Comparison of ENCODE assay signal across 11 mouse cellular contexts in genomic region chr4:155695531-155696062, GRCm38 (mm10). TPM values are rescaled to one million over a fixed set of nuclear protein-coding genes. Genes with fewer than 3 reads are reported as not detected.
A peak's percentile ranks its signal among the peaks of the same experiment; 100 is the strongest.
DNase-seq lines count a peak whose midpoint lies in the region; ATAC-seq and TF ChIP-seq lines count a peak whose summit lies in the region.
"Had no signal": no experiment of that assay in that cellular context is flagged by ENCODE, and none has a peak within 500 bp of the region (broad histone marks: within the 10 kb centered on the region; RNA-seq: fewer than 3 reads in every experiment).

No protein-coding gene starts in this region.

- no peak for TF ChIP-seq POLR2A in thymus, adult 2 months (IDR thresholded peaks at IDR 0.05; ENCODE audit: control insufficient read depth, extremely low read depth, insufficient read depth, low read length, poor library complexity)

- H3K9me3 ChIP-seq in heart, embryonic 12.5 days (replicated peaks): no peaks in the 10 kb centered on the region
- no peaks in the 10 kb centered on the region for H3K9me3 ChIP-seq in ES-E14 (ENCODE audit: control insufficient read depth, insufficient read depth, low read depth, low read length)
- no peaks in the 10 kb centered on the region for H3K9me3 ChIP-seq in forebrain, embryonic 14.5 days (replicated peaks; ENCODE audit: control insufficient read depth, low read length)
- no peaks in the 10 kb centered on the region for H3K9me3 ChIP-seq in midbrain, embryonic 10.5 days (replicated peaks)

- ATAC-seq in heart, embryonic 12.5 days (ENCODE audit: insufficient number of reproducible peaks, low FRiP score): no peak
- no peak for ATAC-seq in forebrain, embryonic 14.5 days

- peaks cover 5% of the 10 kb centered on the region; the same call in 1 of the 2 replicates for H3K4me1 ChIP-seq in heart, embryonic 12.5 days (replicated peaks)
- peaks cover 0 to 20% of the 10 kb centered on the region in 2 experiments; a peak in 1 of 4 replicates for H3K4me1 ChIP-seq in ES-E14 (ENCODE audit: control insufficient read depth in 2 of 2, insufficient read depth in 2 of 2, low read length in 2 of 2, poor library complexity in 1 of 2)
- peaks cover 12% of the 10 kb centered on the region for H3K4me1 ChIP-seq in forebrain, embryonic 14.5 days (ENCODE audit: control insufficient read depth, insufficient read depth, low read length)
- H3K4me1 ChIP-seq in midbrain, embryonic 10.5 days: peaks cover 19% of the 10 kb centered on the region
- peaks cover 14% of the 10 kb centered on the region for H3K4me1 ChIP-seq in thymus, adult 2 months (replicated peaks; ENCODE audit: control insufficient read depth, insufficient read depth, low read length)

- no peak overlapping the region for H3K27ac ChIP-seq in heart, embryonic 12.5 days (ENCODE audit: poor library complexity, severe bottlenecking)
- H3K27ac ChIP-seq in ES-E14 (ENCODE audit: insufficient read depth, low read depth, low read length, poor library complexity, severe bottlenecking): no peak overlapping the region
- no peak overlapping the region for H3K27ac ChIP-seq in forebrain, embryonic 14.5 days (ENCODE audit: low read depth, low read length)
- no peak overlapping the region for H3K27ac ChIP-seq in midbrain, embryonic 10.5 days (replicated peaks)
- no peak overlapping the region for H3K27ac ChIP-seq in thymus, adult 2 months (ENCODE audit: control insufficient read depth, insufficient read depth, low read length)
- H3K27ac ChIP-seq: liver, embryonic 14.5 days had no signal

- no peak for TF ChIP-seq CTCF in thymus, adult 2 months (IDR thresholded peaks at IDR 0.05; ENCODE audit: borderline replicate concordance, control insufficient read depth, extremely low read depth, insufficient read depth, low read length, poor library complexity)

- peak overlapping the region; percentile 99 for H3K4me2 ChIP-seq in heart, embryonic 12.5 days
- H3K4me2 ChIP-seq in forebrain, embryonic 14.5 days (ENCODE audit: low read length): peak overlapping the region; percentile 80

- H3K9ac ChIP-seq in heart, embryonic 12.5 days: no peak overlapping the region
- peak overlapping the region; percentile 71; the same call in 1 of the 2 replicates for H3K9ac ChIP-seq in ES-E14 (ENCODE audit: insufficient read depth, low read depth, low read length, poor library complexity, severe bottlenecking)
- peak overlapping the region; percentile 77; the same call in 1 of the 2 replicates for H3K9ac ChIP-seq in forebrain, embryonic 14.5 days (ENCODE audit: low read length)
- H3K9ac ChIP-seq: liver, embryonic 14.5 days had no signal

- no peak overlapping the region for H3K4me3 ChIP-seq in heart, embryonic 12.5 days
- peak overlapping the region; percentile 61 to 84 for H3K4me3 ChIP-seq in ES-E14 (ENCODE audit: insufficient read depth in 1 of 2, low read depth in 1 of 2, low read length in 2 of 2, poor library complexity in 1 of 2, severe bottlenecking in 1 of 2)
- H3K4me3 ChIP-seq in forebrain, embryonic 14.5 days (ENCODE audit: low read depth, low read length): peak overlapping the region; percentile 61
- H3K4me3 ChIP-seq in midbrain, embryonic 10.5 days: peak overlapping the region; percentile 81
- H3K4me3 ChIP-seq in thymus, adult 2 months (ENCODE audit: control insufficient read depth, insufficient read depth, low read length): no peak overlapping the region

- H3K27me3 ChIP-seq in heart, embryonic 12.5 days (replicated peaks): peaks cover 35% of the 10 kb centered on the region
- H3K27me3 ChIP-seq in forebrain, embryonic 14.5 days (replicated peaks; ENCODE audit: control insufficient read depth, insufficient read depth, low read length): peaks cover 9% of the 10 kb centered on the region
- H3K27me3 ChIP-seq in midbrain, embryonic 10.5 days (ENCODE audit: low read depth, poor library complexity, severe bottlenecking): peaks cover 45% of the 10 kb centered on the region
- no peaks in the 10 kb centered on the region for H3K27me3 ChIP-seq in thymus, adult 2 months (ENCODE audit: control insufficient read depth, insufficient read depth, low read length)

- H3K36me3 ChIP-seq in heart, embryonic 12.5 days: no peaks in the 10 kb centered on the region
- H3K36me3 ChIP-seq in ES-E14 (ENCODE audit: control insufficient read depth, insufficient read depth, low read length, poor library complexity, severe bottlenecking): peaks cover 3% of the 10 kb centered on the region; the same call in 1 of the 2 replicates
- H3K36me3 ChIP-seq in forebrain, embryonic 14.5 days (ENCODE audit: control insufficient read depth, insufficient read depth, low read length): no peaks in the 10 kb centered on the region
- no peaks in the 10 kb centered on the region for H3K36me3 ChIP-seq in midbrain, embryonic 10.5 days
- no peaks in the 10 kb centered on the region for H3K36me3 ChIP-seq in thymus, adult 2 months (ENCODE audit: control insufficient read depth, insufficient read depth, low read length)
- H3K36me3 ChIP-seq: G1E had no signal

- no peak for DNase-seq in heart, adult 8-10 months (ENCODE audit: low spot score)
- DNase-seq in ES-E14 (ENCODE audit: low read depth, low spot score): no peak
- no peak for DNase-seq in forebrain, embryonic 14.5 days (ENCODE audit: low spot score)
- DNase-seq in midbrain, embryonic 10.5 days (ENCODE audit: low spot score): no peak
- no peak for DNase-seq in thymus, adult 2 months
- no peak for DNase-seq in gastrocnemius, postnatal 25 days
- DNase-seq in thymus, postnatal 10 days (ENCODE audit: low spot score in 2 of 2): no peak
- DNase-seq: right cerebral cortex, postnatal 4 days had no signal

- 90% methylated on average over 4 of the region's 4 CpGs for WGBS in heart, embryonic 12.5 days
- WGBS in forebrain, embryonic 14.5 days: 82% methylated on average over 4 of the region's 4 CpGs
- WGBS in midbrain, embryonic 10.5 days: 80% methylated on average over 4 of the region's 4 CpGs
- WGBS in thymus, adult 2 months: 98% methylated on average over 4 of the region's 4 CpGs

- in situ Hi-C loops in ES-E14 (cut with MboI; ENCODE audit: low sequenced_read_pairs in 2 of 2, unreplicated experiment in 2 of 2): no loop called here

TF ChIP-seq in ES-E14, 5 proteins besides CTCF, POLR2A, EP300 and RAD21:
- no peak for TF ChIP-seq HCFC1 (IDR thresholded peaks at IDR 0.05; ENCODE audit: borderline replicate concordance, insufficient read depth, low read length)
- no peak for TF ChIP-seq ZNF384 (IDR thresholded peaks at IDR 0.05; ENCODE audit: low read depth, low read length)
- TF ChIP-seq CHD2 (IDR thresholded peaks at IDR 0.05; ENCODE audit: low read depth, low read length): no peak
- no peak for TF ChIP-seq MAFK (IDR thresholded peaks at IDR 0.05; ENCODE audit: insufficient read depth, low read depth, low read length)
- TF ChIP-seq ZC3H11A (IDR thresholded peaks at IDR 0.05; ENCODE audit: borderline replicate concordance, low read depth, low read length): no peak

RNA-seq across cellular contexts. Expression of gene Fndc10, which starts 1.5 kb away (rescaled TPM):
- polyA plus RNA-seq in heart, embryonic 12.5 days (2016; fragmentation: Nextera tagmentation; extraction: Ambion mirVana): 5.2 and 5.5 TPM in 2 replicates
- 1 to 10 TPM in 3 of 4 experiments, under 1 TPM in 1; 0.98 to 2.4 (median 1.3) TPM for total RNA-seq in heart, adult 8-10 months (2022)
- 10.0 and 22.1 TPM in 2 replicates for total RNA-seq in ES-E14 (2012; rRNA removed)
- polyA plus RNA-seq in forebrain, embryonic 14.5 days (2014; fragmentation: Nextera tagmentation; extraction: Ambion mirVana): 3.2 and 3.8 TPM in 2 replicates
- 0.98 and 1.1 TPM in 2 replicates for polyA plus RNA-seq in midbrain, embryonic 10.5 days (2016; fragmentation: Nextera tagmentation; extraction: Ambion mirVana)
- polyA plus RNA-seq in thymus, adult 2 months (2012; rRNA removed): 17.4 and 18.5 TPM in 2 replicates
- total RNA-seq in gastrocnemius, postnatal 25 days (2021): 1 to 10 TPM; 1.5 to 1.7 TPM
- polyA plus RNA-seq: G1E had no signal

RNA-seq across cellular contexts. Expression of gene Ssu72, which starts 9.0 kb away (rescaled TPM):
- 111 and 116 TPM in 2 replicates for polyA plus RNA-seq in heart, embryonic 12.5 days (2016; fragmentation: Nextera tagmentation; extraction: Ambion mirVana)
- 10 to 100 TPM; 43.2 to 53.5 (median 51.2) TPM for total RNA-seq in heart, adult 8-10 months (2022)
- total RNA-seq in ES-E14 (2012; rRNA removed): 125 and 129 TPM in 2 replicates
- 153 and 179 TPM in 2 replicates for polyA plus RNA-seq in forebrain, embryonic 14.5 days (2014; fragmentation: Nextera tagmentation; extraction: Ambion mirVana)
- polyA plus RNA-seq in midbrain, embryonic 10.5 days (2016; fragmentation: Nextera tagmentation; extraction: Ambion mirVana): 167 and 169 TPM in 2 replicates
- polyA plus RNA-seq in thymus, adult 2 months (2012; rRNA removed): 184 and 186 TPM in 2 replicates
- 10 to 100 TPM; 32.4 to 36.3 TPM for total RNA-seq in gastrocnemius, postnatal 25 days (2021)

RNA-seq across cellular contexts. Expression of gene Mib2, which starts 26.6 kb away (rescaled TPM):
- polyA plus RNA-seq in heart, embryonic 12.5 days (2016; fragmentation: Nextera tagmentation; extraction: Ambion mirVana): 21.7 and 22.4 TPM in 2 replicates
- total RNA-seq in heart, adult 8-10 months (2022): 10 to 100 TPM; 25.4 to 30.1 (median 27.1) TPM
- total RNA-seq in ES-E14 (2012; rRNA removed): 55.3 and 100 TPM in 2 replicates
- polyA plus RNA-seq in forebrain, embryonic 14.5 days (2014; fragmentation: Nextera tagmentation; extraction: Ambion mirVana): 25.2 and 34.5 TPM in 2 replicates
- 22.0 and 22.5 TPM in 2 replicates for polyA plus RNA-seq in midbrain, embryonic 10.5 days (2016; fragmentation: Nextera tagmentation; extraction: Ambion mirVana)
- polyA plus RNA-seq in thymus, adult 2 months (2012; rRNA removed): 91.2 and 99.7 TPM in 2 replicates
- 10 to 100 TPM; 14.4 to 14.5 TPM for total RNA-seq in gastrocnemius, postnatal 25 days (2021)

RNA-seq across cellular contexts. Expression of gene Tmem240, which starts 39.0 kb away (rescaled TPM):
- 0.63 and 0.67 TPM in 2 replicates for polyA plus RNA-seq in heart, embryonic 12.5 days (2016; fragmentation: Nextera tagmentation; extraction: Ambion mirVana)
- under 1 TPM in 3 of 4 experiments, not detected in 1; 0.11 to 0.81 (median 0.13) TPM for total RNA-seq in heart, adult 8-10 months (2022)
- total RNA-seq in ES-E14 (2012; rRNA removed): 0.22 and 0.58 TPM in 2 replicates
- 3.4 and 3.5 TPM in 2 replicates for polyA plus RNA-seq in forebrain, embryonic 14.5 days (2014; fragmentation: Nextera tagmentation; extraction: Ambion mirVana)
- polyA plus RNA-seq in midbrain, embryonic 10.5 days (2016; fragmentation: Nextera tagmentation; extraction: Ambion mirVana): 0.65 and 1.2 TPM in 2 replicates
- polyA plus RNA-seq in thymus, adult 2 months (2012; rRNA removed): 4.9 and 5.1 TPM in 2 replicates
- total RNA-seq in gastrocnemius, postnatal 25 days (2021): under 1 TPM; 0.26 to 0.27 TPM

RNA-seq across cellular contexts. Expression of gene Mmp23, which starts 42.4 kb away (rescaled TPM):
- 72.0 and 75.7 TPM in 2 replicates for polyA plus RNA-seq in heart, embryonic 12.5 days (2016; fragmentation: Nextera tagmentation; extraction: Ambion mirVana)
- 1 to 10 TPM; 6.7 to 9.0 (median 7.4) TPM for total RNA-seq in heart, adult 8-10 months (2022)
- 12.1 and 19.0 TPM in 2 replicates for total RNA-seq in ES-E14 (2012; rRNA removed)
- 0.97 and 2.1 TPM in 2 replicates for polyA plus RNA-seq in forebrain, embryonic 14.5 days (2014; fragmentation: Nextera tagmentation; extraction: Ambion mirVana)
- 4.7 TPM in 2 replicates for polyA plus RNA-seq in midbrain, embryonic 10.5 days (2016; fragmentation: Nextera tagmentation; extraction: Ambion mirVana)
- polyA plus RNA-seq in thymus, adult 2 months (2012; rRNA removed): 17.0 and 17.8 TPM in 2 replicates
- 1 to 10 TPM; 3.0 to 5.0 TPM for total RNA-seq in gastrocnemius, postnatal 25 days (2021)

Comparison
In these comparisons a context has a peak if more than half of its experiments do, and no peak if none do; other contexts are left out.
1. H3K4me3 ChIP-seq: peak in ES-E14 (2 of 2), forebrain, embryonic 14.5 days (single experiment) and midbrain, embryonic 10.5 days (single experiment); none in heart, embryonic 12.5 days (single experiment) and thymus, adult 2 months (single experiment).